Mouse (Mus musculus) erythroblast, embryonic 14.5 days (primary cell): Measurements from ENCODE around the gene Tppp. TPM values are rescaled to one million over a fixed set of nuclear protein-coding genes. Genes with fewer than 3 reads are reported as not detected.
"Not testable (repeated sequence)": the region's sequence is repeated elsewhere in the genome, so short reads cannot be mapped to it uniquely, and the experiment has no call there.

ENCODE experiments used
- H3K27me3 ChIP-seq: 2 replicates; pipeline ENCODE4 v1.6.1; 2012; ENCODE audit warnings: inconsistent platforms; ENCODE audit not compliant: control insufficient read depth
- H3K36me3 ChIP-seq: 2 replicates; pipeline ENCODE4 v1.6.1; 2012; ENCODE audit warnings: mild to moderate bottlenecking, inconsistent platforms; ENCODE audit not compliant: control insufficient read depth
- H3K4me1 ChIP-seq: 2 replicates; pipeline ENCODE4 v1.6.1; 2012; ENCODE audit warnings: inconsistent platforms; ENCODE audit not compliant: control insufficient read depth
- H3K4me3 ChIP-seq: replicated peaks from 2 replicates; pipeline ENCODE3; 2012; ENCODE audit warnings: moderate library complexity, mild to moderate bottlenecking, inconsistent platforms
- H3K9me3 ChIP-seq: 2 replicates; pipeline ENCODE4 v1.6.1; 2012; ENCODE audit warnings: low read length, inconsistent platforms, mixed read lengths; ENCODE audit not compliant: control insufficient read depth
- GATA1 ChIP-seq: IDR thresholded peaks from 2 replicates; pipeline ENCODE4 v1.6.1; 2012; ENCODE audit warnings: low read length, inconsistent platforms, mixed read lengths
- TAL1 ChIP-seq: IDR thresholded peaks from 3 replicates; pipeline ENCODE4 v1.6.1; 2012; ENCODE audit warnings: low read length, inconsistent platforms, mixed read lengths
- polyA plus RNA-seq: library from polyadenylated mRNA; stranded (reverse); fragments of >175 nt; gene quantifications from 2 replicates; pipeline ENCODE4 v1.2.3, GENCODE M21; 2012

The Tppp gene
- polyA plus RNA-seq, 1 experiment, result not detected

DNA sequence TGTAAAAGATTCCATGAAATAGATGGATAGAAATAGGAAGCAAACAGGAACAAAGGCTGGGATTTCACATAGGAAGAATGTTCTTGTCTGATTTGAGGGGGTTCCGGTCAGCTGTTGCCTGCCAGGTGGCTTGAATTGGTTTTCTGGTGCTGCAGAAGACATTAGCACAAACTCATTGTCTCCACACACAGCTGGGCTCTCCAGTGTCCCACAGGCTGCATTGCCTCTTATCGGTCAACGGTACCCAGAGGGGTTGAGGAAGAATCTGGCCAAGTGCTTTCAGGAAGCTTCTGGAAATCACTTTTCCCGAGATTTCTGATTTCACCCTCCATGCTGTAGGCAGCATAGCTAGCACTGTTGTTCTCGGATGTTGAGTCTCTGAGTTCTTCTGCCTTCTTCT is 17.9 kb upstream of the Tppp start:
- Histone ChIP-seq H3K27me3 (no peaks in the 10 kb centered on the region), H3K36me3 (no peaks in the 10 kb centered on the region), H3K9me3 (no peaks in the 10 kb centered on the region), H3K4me1 (peaks cover 19% of the 10 kb centered on the region), H3K4me3 (no peak overlapping the region)
- TF ChIP-seq TAL1, result no peak

DNA sequence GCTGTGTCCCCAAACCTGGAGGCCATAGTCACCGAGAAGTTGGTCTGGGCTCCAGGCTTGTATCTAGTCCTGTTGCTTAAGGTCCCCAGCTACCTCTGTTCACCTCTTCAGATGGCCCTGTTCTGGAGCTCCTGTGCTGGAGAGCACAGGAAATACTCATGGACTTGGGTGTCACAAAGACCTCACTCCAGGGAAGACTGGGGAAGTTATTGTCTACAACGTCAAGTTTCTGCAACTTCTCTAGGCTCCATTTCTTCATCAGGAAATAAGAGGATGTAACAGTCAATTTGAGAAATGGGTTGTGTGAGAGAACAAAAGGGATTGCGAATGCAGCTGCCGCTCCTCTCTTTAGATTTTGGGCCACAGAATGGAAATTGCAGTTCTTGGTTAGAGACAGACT is 12.8 kb upstream of the Tppp start:
- no peaks in the 10 kb centered on the region for H3K36me3 ChIP-seq
- no peaks in the 10 kb centered on the region for H3K9me3 ChIP-seq
- no peak overlapping the region for H3K4me3 ChIP-seq
- TF ChIP-seq GATA1 (no peak), TAL1 (no peak)
- peaks cover 6% of the 10 kb centered on the region for H3K27me3 ChIP-seq
- H3K4me1 ChIP-seq, result peaks cover 3% of the 10 kb centered on the region

DNA sequence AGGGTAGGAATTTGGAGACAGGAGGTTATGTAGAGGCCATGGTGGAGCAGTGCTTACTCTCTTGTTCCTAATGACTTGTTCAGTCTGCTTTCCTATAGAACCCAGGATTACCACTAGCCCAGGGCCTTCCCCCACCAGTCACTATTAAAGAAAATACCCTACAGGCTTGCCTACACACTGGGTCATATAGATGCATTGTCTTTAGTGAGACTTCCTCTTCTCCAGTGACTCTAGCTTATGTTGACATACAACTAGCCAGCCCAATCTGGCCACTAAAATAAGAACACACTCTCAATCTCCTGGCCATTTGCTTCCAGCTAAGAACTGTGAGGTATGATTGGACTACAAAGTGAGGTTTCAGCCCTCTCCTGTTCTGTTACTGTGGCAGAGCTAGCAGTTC is 8.7 kb upstream of the Tppp start:
- Histone ChIP-seq H3K4me3 (no peak overlapping the region), H3K36me3 (no peaks in the 10 kb centered on the region), H3K27me3 (peaks cover 12% of the 10 kb centered on the region), H3K9me3 (no peaks in the 10 kb centered on the region), H3K4me1 (peaks cover 5% of the 10 kb centered on the region)
- no peak for TF ChIP-seq GATA1
- TF ChIP-seq TAL1, result no peak

DNA sequence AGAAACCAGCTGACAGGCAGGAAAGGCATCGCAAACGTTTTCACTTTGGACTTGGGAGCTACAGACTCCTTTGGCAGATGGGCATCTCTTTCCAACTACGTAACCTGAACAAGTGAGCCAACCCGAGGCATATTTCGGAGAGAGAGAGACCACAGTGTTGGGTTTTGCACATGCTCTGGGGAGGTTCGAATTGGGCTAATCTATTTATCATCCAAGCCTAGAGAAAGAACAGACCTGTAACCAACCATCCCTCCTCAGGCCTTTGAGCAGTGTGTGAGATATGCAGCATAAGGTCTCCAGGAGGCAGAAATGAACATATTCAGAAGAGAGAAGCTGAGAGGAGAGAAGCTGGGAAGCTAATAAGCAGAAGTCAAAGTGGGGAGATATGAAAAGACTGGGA is 8.2 kb upstream of the Tppp start:
- Histone ChIP-seq H3K4me1 (peaks cover 5% of the 10 kb centered on the region), H3K4me3 (no peak overlapping the region), H3K36me3 (no peaks in the 10 kb centered on the region), H3K9me3 (no peaks in the 10 kb centered on the region), H3K27me3 (peaks cover 15% of the 10 kb centered on the region)
- TF ChIP-seq GATA1 (no peak), TAL1 (no peak)

DNA sequence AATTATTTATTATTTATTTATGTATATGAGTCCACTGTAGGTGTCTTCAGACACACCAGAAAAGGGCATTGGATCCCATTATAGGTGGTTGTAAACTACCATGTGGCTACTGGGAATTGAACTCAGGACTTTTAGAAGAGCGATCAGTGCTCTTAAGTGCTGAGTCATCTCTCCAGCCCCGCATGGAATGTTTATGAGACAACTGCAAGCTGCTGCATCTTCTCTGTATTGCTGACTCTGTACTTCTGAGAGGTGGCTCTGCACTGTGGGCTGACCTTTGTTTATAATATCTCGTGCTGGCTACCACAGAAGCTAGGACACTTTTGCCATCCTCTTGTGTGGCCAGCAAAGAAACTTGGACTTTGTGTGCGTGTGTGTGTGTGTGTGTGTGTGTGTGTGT is 7.7 kb upstream of the Tppp start:
- TF ChIP-seq GATA1 (no peak), TAL1 (no peak)
- Histone ChIP-seq H3K4me3 (no peak overlapping the region), H3K27me3 (peaks cover 19% of the 10 kb centered on the region), H3K4me1 (peaks cover 5% of the 10 kb centered on the region), H3K36me3 (no peaks in the 10 kb centered on the region), H3K9me3 (no peaks in the 10 kb centered on the region)

DNA sequence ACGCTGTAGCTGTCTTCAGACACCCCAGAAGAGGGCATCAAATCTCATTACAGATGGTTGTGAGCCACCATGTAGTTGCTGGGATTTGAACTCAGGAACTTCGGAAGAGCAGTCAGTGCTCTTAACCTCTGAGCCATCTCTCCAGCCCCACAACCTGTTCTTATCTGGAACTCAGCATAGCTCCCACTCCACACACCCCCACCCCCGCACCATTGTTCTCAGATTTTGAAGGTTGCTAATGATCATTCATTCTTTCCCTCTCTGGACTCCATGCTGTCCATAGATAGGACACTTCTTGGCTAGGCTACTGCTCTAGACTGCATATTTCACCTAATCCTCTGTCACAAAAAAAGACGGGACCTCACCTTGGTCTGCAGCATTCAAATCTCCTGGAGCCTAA is 2.3 kb upstream of the Tppp start:
- not testable (repeated sequence) for H3K4me3 ChIP-seq, H3K9me3 ChIP-seq, H3K36me3 ChIP-seq
- H3K27me3 ChIP-seq, result peaks cover 61% of the 10 kb centered on the region
- peaks cover 30% of the 10 kb centered on the region for H3K4me1 ChIP-seq

DNA sequence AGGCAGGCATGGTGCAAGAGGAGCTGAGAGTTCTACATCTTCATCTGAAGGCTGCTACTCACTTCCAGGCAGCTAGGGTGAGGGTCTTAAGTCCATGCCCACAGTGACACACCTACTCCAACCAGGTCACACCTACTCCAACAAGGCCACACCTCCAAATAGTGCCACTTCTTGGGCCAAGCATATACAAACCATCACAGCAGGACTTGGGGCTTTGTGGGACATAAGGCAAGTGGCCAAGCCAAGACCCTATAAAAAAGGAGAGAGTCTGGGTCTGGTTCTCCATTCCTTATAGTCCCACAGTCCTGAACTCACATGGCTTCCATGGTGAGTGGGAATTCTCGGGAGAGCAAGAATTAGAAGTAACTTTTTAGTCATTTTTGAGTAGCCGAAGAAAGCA is 991 bp upstream of the Tppp start:
- not testable (repeated sequence) for H3K9me3 ChIP-seq, H3K36me3 ChIP-seq, H3K4me3 ChIP-seq
- Histone ChIP-seq H3K4me1 (peaks cover 30% of the 10 kb centered on the region), H3K27me3 (peaks cover 69% of the 10 kb centered on the region)

DNA sequence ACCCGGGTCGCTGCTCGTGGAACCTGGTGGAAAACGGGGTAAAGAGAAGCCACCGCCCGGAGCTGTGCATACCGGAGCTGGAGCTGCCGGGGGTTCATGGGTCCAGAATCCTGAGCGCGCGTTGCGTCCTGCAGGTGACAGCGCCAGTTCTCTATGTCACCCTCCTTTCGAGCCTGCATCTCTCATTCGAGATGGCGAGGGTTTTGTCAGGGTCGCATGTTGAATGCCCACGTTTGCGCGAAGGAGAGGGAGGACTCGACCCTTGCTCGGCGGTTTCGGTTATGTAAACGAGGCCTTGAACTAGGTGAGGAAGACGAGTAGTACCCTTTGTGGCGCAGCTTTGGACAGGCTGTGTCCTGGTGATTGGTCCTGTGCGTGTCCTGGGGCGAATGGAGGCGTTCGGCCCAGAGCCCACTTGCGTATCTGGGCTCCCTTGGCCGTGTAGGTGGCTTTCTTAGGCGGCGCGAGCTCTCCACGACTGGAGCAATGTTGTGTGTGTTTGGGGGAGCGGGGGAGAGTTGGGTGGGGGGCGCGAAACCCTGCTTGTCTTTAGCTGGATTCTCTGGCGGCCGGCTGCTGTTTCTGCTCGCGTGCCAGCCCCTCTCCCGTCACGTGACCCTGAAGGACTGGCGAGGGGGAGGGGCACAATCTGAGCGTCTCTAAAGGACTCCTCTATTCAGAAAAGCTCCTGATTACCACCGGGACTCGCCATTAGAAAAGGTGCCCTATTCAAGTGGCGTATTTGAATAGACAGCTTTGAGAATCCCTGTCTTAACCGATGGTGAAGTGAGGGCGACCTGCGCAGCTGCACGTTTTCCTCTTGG is 796 bp downstream of the Tppp start:
- TF ChIP-seq TAL1, result no peak
- TF ChIP-seq GATA1, result no peak
- peaks cover 83% of the 10 kb centered on the region for H3K27me3 ChIP-seq

DNA sequence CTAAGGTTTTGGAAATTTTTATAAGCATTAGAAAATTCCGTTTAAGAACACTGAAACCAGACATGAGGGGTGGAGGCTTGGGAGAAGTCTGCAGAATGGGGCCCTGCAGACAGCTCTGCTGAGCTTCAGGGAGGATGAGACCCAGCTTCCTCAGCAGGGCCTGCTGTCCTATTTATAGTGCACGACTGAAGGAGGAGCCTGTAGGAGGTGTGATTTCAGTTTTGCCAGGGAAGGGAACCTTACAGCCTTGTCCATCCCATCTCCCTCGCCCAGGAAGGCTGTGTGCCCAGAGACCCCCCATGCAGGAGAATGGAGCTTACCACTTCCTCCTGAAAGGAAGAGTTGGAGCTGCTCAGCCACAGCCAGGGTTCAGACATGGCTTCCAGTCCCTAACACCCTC is 1.5 kb downstream of the Tppp start:
- Histone ChIP-seq H3K9me3 (no peaks in the 10 kb centered on the region), H3K4me1 (peaks cover 26% of the 10 kb centered on the region), H3K36me3 (no peaks in the 10 kb centered on the region), H3K4me3 (no peak overlapping the region), H3K27me3 (peaks cover 84% of the 10 kb centered on the region)
- TF ChIP-seq GATA1 (no peak), TAL1 (no peak)

More for the DNA sequence above, 796 bp downstream of the Tppp start:
- peaks cover 27% of the 10 kb centered on the region for H3K4me1 ChIP-seq
- H3K4me3 ChIP-seq, result peak overlapping the region; percentile 65
- H3K36me3 ChIP-seq, result no peaks in the 10 kb centered on the region
- H3K9me3 ChIP-seq, result no peaks in the 10 kb centered on the region

DNA sequence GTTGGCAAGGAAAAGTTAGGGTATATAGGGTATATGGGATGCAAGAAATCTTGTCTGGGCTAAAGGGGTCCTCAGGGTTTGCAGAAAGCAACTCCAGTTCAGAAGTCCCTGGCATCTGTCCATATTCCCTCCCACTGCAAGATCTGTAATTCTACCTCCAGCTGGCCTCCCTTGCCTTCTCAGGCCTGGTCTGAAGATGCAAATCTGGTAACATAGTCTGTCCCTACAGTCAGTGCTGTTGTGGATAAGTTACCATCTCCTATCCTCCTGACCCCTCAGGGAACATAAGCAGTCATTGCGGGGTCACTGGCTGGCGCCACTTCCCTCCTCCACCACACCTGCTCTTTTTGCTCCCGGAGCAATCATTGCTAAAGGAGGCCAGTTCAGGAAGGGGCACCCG is 6.7 kb downstream of the Tppp start:
- no peak for TF ChIP-seq TAL1
- no peak for TF ChIP-seq GATA1
- no peaks in the 10 kb centered on the region for H3K9me3 ChIP-seq
- no peaks in the 10 kb centered on the region for H3K36me3 ChIP-seq
- H3K4me3 ChIP-seq, result no peak overlapping the region
- peaks cover 16% of the 10 kb centered on the region for H3K4me1 ChIP-seq
- peaks cover 43% of the 10 kb centered on the region for H3K27me3 ChIP-seq
